ENCODE assay signal across 24 mouse cellular contexts in the genomic region with DNA sequence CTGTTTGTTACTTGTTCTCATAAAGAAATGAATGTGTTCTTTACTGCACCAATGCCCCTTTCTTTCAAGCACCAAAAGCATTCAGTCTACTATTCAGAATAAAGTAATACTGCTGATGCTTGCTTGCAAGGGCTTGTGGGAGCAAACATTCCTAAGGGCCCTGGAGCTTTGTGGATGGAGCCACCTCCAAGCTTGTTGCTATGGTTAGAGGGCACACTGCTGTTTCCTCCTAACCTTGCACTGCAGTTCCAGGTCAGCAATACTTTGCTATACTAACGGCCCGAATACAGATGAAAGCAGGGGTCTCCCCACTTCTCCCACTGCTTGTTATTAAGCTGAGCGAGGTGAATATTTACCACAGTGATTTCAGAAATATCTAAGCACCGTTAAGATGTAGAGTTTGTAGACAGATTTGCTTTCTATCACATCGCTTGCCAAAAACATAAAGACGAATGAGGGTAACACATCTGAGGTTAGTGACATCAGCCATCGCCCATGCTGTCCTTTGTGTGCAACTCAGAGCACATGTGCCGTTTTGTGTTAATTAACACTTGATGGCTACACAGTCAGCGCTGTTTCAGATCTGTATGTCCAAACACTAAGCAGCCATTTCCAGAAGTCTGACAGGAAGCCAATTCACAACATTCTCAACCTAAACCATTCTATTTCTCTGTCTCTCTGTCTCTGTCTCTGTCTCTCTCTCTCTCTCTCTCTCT.
DNase-seq lines count a peak whose midpoint lies in the region; ATAC-seq and TF ChIP-seq lines count a peak whose summit lies in the region.
"Had no signal": no experiment of that assay in that cellular context is flagged by ENCODE, and none has a peak within 500 bp of the region (broad histone marks: within the 10 kb centered on the region; RNA-seq: fewer than 3 reads in every experiment).

No protein-coding gene starts in this region.

- no peak for TF ChIP-seq POLR2A in brain, embryonic 14.5 days (IDR thresholded peaks at IDR 0.05; ENCODE audit: borderline replicate concordance, extremely low read depth, insufficient read depth, insufficient read length, poor library complexity, severe bottlenecking)

- peak; percentile 42; the same call in 1 of the 2 replicates for ATAC-seq in hindbrain, embryonic 15.5 days (ENCODE audit: low FRiP score, low read depth)
- no peak for ATAC-seq in hindbrain, embryonic 12.5 days (ENCODE audit: low FRiP score)
- ATAC-seq in forebrain, embryonic 12.5 days (ENCODE audit: low FRiP score): peak; percentile 63; the same call in 1 of the 2 replicates
- ATAC-seq in hindbrain, embryonic 16.5 days: peak; percentile 65
- no peak for ATAC-seq in megakaryocyte-erythroid progenitor cell, adult 5-6 weeks (replicated peaks; ENCODE audit: low FRiP score, low TSS enrichment, poor library complexity, severe bottlenecking)
- ATAC-seq: activated CD4-positive, CD25-positive, alpha-beta regulatory T cell, adult 4 months; liver, embryonic 12.5 days had no signal

- no peaks in the 10 kb centered on the region for H3K27me3 ChIP-seq in hindbrain, embryonic 15.5 days
- H3K27me3 ChIP-seq in hindbrain, embryonic 12.5 days: no peaks in the 10 kb centered on the region
- H3K27me3 ChIP-seq in forebrain, embryonic 12.5 days: no peaks in the 10 kb centered on the region
- no peaks in the 10 kb centered on the region for H3K27me3 ChIP-seq in hindbrain, embryonic 16.5 days (replicated peaks; ENCODE audit: control insufficient read depth, insufficient read depth, low read length)
- H3K27me3 ChIP-seq: heart, embryonic 13.5 days; limb, embryonic 13.5 days; liver, embryonic 12.5 days had no signal

- 64% methylated on average over 9 of the region's 9 CpGs for WGBS in hindbrain, embryonic 15.5 days
- 70% methylated on average over 9 of the region's 9 CpGs for WGBS in hindbrain, embryonic 12.5 days
- 62% methylated on average over 9 of the region's 9 CpGs for WGBS in forebrain, embryonic 12.5 days
- 58% methylated on average over 9 of the region's 9 CpGs for WGBS in hindbrain, embryonic 16.5 days

- no peaks in the 10 kb centered on the region for H3K36me3 ChIP-seq in hindbrain, embryonic 15.5 days
- no peaks in the 10 kb centered on the region for H3K36me3 ChIP-seq in hindbrain, embryonic 12.5 days
- H3K36me3 ChIP-seq in forebrain, embryonic 12.5 days (replicated peaks): no peaks in the 10 kb centered on the region
- no peaks in the 10 kb centered on the region for H3K36me3 ChIP-seq in hindbrain, embryonic 16.5 days (ENCODE audit: control insufficient read depth, insufficient read depth, low read length)
- H3K36me3 ChIP-seq: heart, embryonic 13.5 days; limb, embryonic 13.5 days; liver, embryonic 12.5 days had no signal

- no peak overlapping the region for H3K9ac ChIP-seq in hindbrain, embryonic 15.5 days
- no peak overlapping the region for H3K9ac ChIP-seq in hindbrain, embryonic 12.5 days
- H3K9ac ChIP-seq in forebrain, embryonic 12.5 days: no peak overlapping the region
- H3K9ac ChIP-seq in hindbrain, embryonic 16.5 days (ENCODE audit: low read depth, low read length): no peak overlapping the region
- H3K9ac ChIP-seq: heart, embryonic 13.5 days; limb, embryonic 13.5 days; liver, embryonic 12.5 days had no signal

- TF ChIP-seq CTCF in brain, embryonic 14.5 days (IDR thresholded peaks at IDR 0.05; ENCODE audit: borderline replicate concordance, extremely low read depth, insufficient read depth, insufficient read length): no peak

- H3K4me3 ChIP-seq in hindbrain, embryonic 15.5 days: no peak overlapping the region
- H3K4me3 ChIP-seq in hindbrain, embryonic 12.5 days: no peak overlapping the region
- H3K4me3 ChIP-seq in forebrain, embryonic 12.5 days (replicated peaks): no peak overlapping the region
- no peak overlapping the region for H3K4me3 ChIP-seq in hindbrain, embryonic 16.5 days (ENCODE audit: low read length)
- H3K4me3 ChIP-seq: heart, embryonic 13.5 days; limb, embryonic 13.5 days; liver, embryonic 12.5 days had no signal

- no peak overlapping the region for H3K27ac ChIP-seq in hindbrain, embryonic 15.5 days (replicated peaks)
- no peak overlapping the region for H3K27ac ChIP-seq in hindbrain, embryonic 12.5 days
- H3K27ac ChIP-seq in forebrain, embryonic 12.5 days: no peak overlapping the region
- no peak overlapping the region for H3K27ac ChIP-seq in hindbrain, embryonic 16.5 days (ENCODE audit: low read depth, low read length)
- H3K27ac ChIP-seq: heart, embryonic 13.5 days; kidney, postnatal 0 days; limb, embryonic 13.5 days; liver, embryonic 12.5 days had no signal

- no peaks in the 10 kb centered on the region for H3K9me3 ChIP-seq in hindbrain, embryonic 15.5 days
- H3K9me3 ChIP-seq in hindbrain, embryonic 12.5 days (replicated peaks): no peaks in the 10 kb centered on the region
- H3K9me3 ChIP-seq in forebrain, embryonic 12.5 days: no peaks in the 10 kb centered on the region
- H3K9me3 ChIP-seq in hindbrain, embryonic 16.5 days (ENCODE audit: control insufficient read depth, low read length): no peaks in the 10 kb centered on the region
- H3K9me3 ChIP-seq: heart, embryonic 13.5 days; limb, embryonic 13.5 days; liver, embryonic 12.5 days had no signal

- no peak overlapping the region for H3K4me2 ChIP-seq in hindbrain, embryonic 15.5 days
- no peak overlapping the region for H3K4me2 ChIP-seq in hindbrain, embryonic 12.5 days (replicated peaks)
- no peak overlapping the region for H3K4me2 ChIP-seq in forebrain, embryonic 12.5 days
- H3K4me2 ChIP-seq in hindbrain, embryonic 16.5 days (ENCODE audit: low read length): no peak overlapping the region
- H3K4me2 ChIP-seq: heart, embryonic 13.5 days; limb, embryonic 13.5 days; liver, embryonic 12.5 days had no signal

- DNase-seq in brain, embryonic 14.5 days (ENCODE audit: low read depth): peak; percentile 70
- DNase-seq in gastrocnemius, adult 8-10 months (ENCODE audit: low spot score in 2 of 2): no peak
- DNase-seq: adrenal gland, adult 8-10 months; cerebellum, adult 18-20 months; cerebellum, postnatal 14 days; gastrocnemius, postnatal 14 days; heart, adult 18-20 months; heart, postnatal 36 days; kidney, adult 2 months; layer of hippocampus, adult 9-11 months; lung, adult 2 months; retina, postnatal 1 day; right cerebral cortex, postnatal 4 days; thymus, postnatal 25 days had no signal

- 0 out of 2 replicates have a peak, but pooled peaks cover 2% of the 10 kb centered on the region for H3K4me1 ChIP-seq in hindbrain, embryonic 15.5 days (replicated peaks)
- no peaks in the 10 kb centered on the region for H3K4me1 ChIP-seq in hindbrain, embryonic 12.5 days
- peaks cover 3% of the 10 kb centered on the region; the same call in 1 of the 2 replicates for H3K4me1 ChIP-seq in forebrain, embryonic 12.5 days
- H3K4me1 ChIP-seq in hindbrain, embryonic 16.5 days (ENCODE audit: control insufficient read depth, insufficient read depth, low read depth, low read length): no peaks in the 10 kb centered on the region
- H3K4me1 ChIP-seq: heart, embryonic 13.5 days; limb, embryonic 13.5 days; liver, embryonic 12.5 days had no signal

Comparison
In these comparisons a context has a peak if more than half of its experiments do, and no peak if none do; other contexts are left out.
1. ATAC-seq: peak in hindbrain, embryonic 15.5 days (single experiment), forebrain, embryonic 12.5 days (single experiment) and hindbrain, embryonic 16.5 days (single experiment); none in hindbrain, embryonic 12.5 days (single experiment) and megakaryocyte-erythroid progenitor cell, adult 5-6 weeks (single experiment).